Mouse (Mus musculus) kidney, postnatal 0 days (tissue): Measurements from ENCODE around the gene Furin. TPM values are rescaled to one million over a fixed set of nuclear protein-coding genes. Genes with fewer than 3 reads are reported as not detected.
A peak's percentile ranks its signal among the peaks of the same experiment; 100 is the strongest.

Experiments used
- ATAC-seq: fragments of 200-750 bp; cut with Nextera tagmentation; replicated peaks from 2 replicates; pipeline ENCODE4 v1.8.0; 2017; ENCODE audit warnings: low read depth, moderate number of reproducible peaks, moderate TSS enrichment, moderate library complexity; ENCODE audit not compliant: low FRiP score
- DNase-seq: peaks from one replicate; pipeline ENCODE4 v3.0.0-alpha.2; 2016; ENCODE audit warnings: low spot score
- H3K27ac ChIP-seq: fragments of 300-500 bp; sonication (generic); 2 replicates; pipeline ENCODE4 v1.5.1; 2014; ENCODE audit warnings: mild to moderate bottlenecking
- H3K27me3 ChIP-seq: fragments of 300-500 bp; sonication (generic); 2 replicates; pipeline ENCODE4 v1.6.1; 2014; ENCODE audit warnings: low read length, mixed read lengths; ENCODE audit not compliant: insufficient read depth
- H3K36me3 ChIP-seq: fragments of 300-500 bp; sonication (generic); 2 replicates; pipeline ENCODE4 v1.6.1; 2014; ENCODE audit warnings: low read length, mixed read lengths; ENCODE audit not compliant: insufficient read depth
- H3K4me1 ChIP-seq: fragments of 300-500 bp; sonication (generic); replicated peaks from 2 replicates; pipeline ENCODE4 v1.6.1; 2014; ENCODE audit warnings: antibody characterized with exemption, low read length, mixed read lengths; ENCODE audit not compliant: insufficient read depth
- H3K4me2 ChIP-seq: fragments of 300-500 bp; sonication (generic); 2 replicates; pipeline ENCODE4 v1.6.1; 2014; ENCODE audit warnings: mild to moderate bottlenecking, low read length, moderate library complexity, mixed read lengths
- H3K4me3 ChIP-seq: fragments of 300-500 bp; sonication (generic); replicated peaks from 2 replicates; pipeline ENCODE4 v1.5.1; 2014; ENCODE audit warnings: low read depth, low read length
- H3K9ac ChIP-seq: fragments of 300-500 bp; sonication (generic); 2 replicates; pipeline ENCODE4 v1.6.1; 2014; ENCODE audit warnings: low read depth, low read length
- H3K9me3 ChIP-seq: fragments of 300-500 bp; sonication (generic); replicated peaks from 2 replicates; pipeline ENCODE4 v1.6.1; 2016; ENCODE audit warnings: low read length, inconsistent platforms, mixed read lengths
- CTCF ChIP-seq: IDR thresholded peaks from 2 replicates; pipeline ENCODE4 v1.5.1; 2016; ENCODE audit warnings: antibody characterized with exemption, low read depth, mild to moderate bottlenecking, moderate library complexity
- WGBS: fragments of 180-500 bp; shearing (Covaris S2); extraction: QIAGEN DNeasy Blood & Tissue Kit; methylation state at CpG from one replicate; pipeline ENCODE4 v1.1.7; 2014; 5-methylcytosine and 5-hydroxymethylcytosine counted together
- polyA plus RNA-seq: library from polyadenylated mRNA; unstranded; fragments of >200 nt; fragmentation: Nextera tagmentation; extraction: Ambion mirVana; gene quantifications from 2 replicates; pipeline ENCODE4 v1.2.1, GENCODE M21; 2015

Gene Furin
- polyA plus RNA-seq, 1 experiment from 2014 or later, result 22.9 TPM

- no peak overlapping the region for H3K9ac ChIP-seq
- 83% methylated on average over 12 of the region's 12 CpGs for WGBS
- H3K27ac ChIP-seq, result no peak overlapping the region
- H3K4me2 ChIP-seq, result no peak overlapping the region
- DNase-seq, result no peak
- no peaks in the 10 kb centered on the region for H3K27me3 ChIP-seq
- H3K4me1 ChIP-seq, result peaks cover 13% of the 10 kb centered on the region
- 0 out of 2 replicates have a peak, but pooled peaks cover 3% of the 10 kb centered on the region for H3K36me3 ChIP-seq
- TF ChIP-seq CTCF, result no peak
- no peak for ATAC-seq
- H3K9me3 ChIP-seq, result no peaks in the 10 kb centered on the region
- no peak overlapping the region for H3K4me3 ChIP-seq
These were observed 31.4 kb downstream of the Furin start for GRCm38 (mm10) chr7:80373850-80374249.

GRCm38 (mm10) chr7:80373352-80373751 is 31.9 kb downstream of the Furin start:
- no peak overlapping the region for H3K4me3 ChIP-seq
- no peak overlapping the region for H3K27ac ChIP-seq
- DNase-seq (no peak), ATAC-seq (no peak)
- TF ChIP-seq CTCF, result no peak
- H3K9ac ChIP-seq, result no peak overlapping the region
- H3K4me1 ChIP-seq, result peaks cover 17% of the 10 kb centered on the region
- H3K36me3 ChIP-seq, result 0 out of 2 replicates have a peak, but pooled peaks cover 6% of the 10 kb centered on the region
- no peaks in the 10 kb centered on the region for H3K9me3 ChIP-seq
- WGBS, result 84% methylated on average over 4 of the region's 4 CpGs
- H3K27me3 ChIP-seq, result no peaks in the 10 kb centered on the region
- H3K4me2 ChIP-seq, result no peak overlapping the region

GRCm38 (mm10) chr7:80372667-80373066 is 32.6 kb downstream of the Furin start:
- no peak for DNase-seq
- H3K27ac ChIP-seq, result no peak overlapping the region
- ATAC-seq, result no peak
- 53% methylated on average over 2 of the region's 2 CpGs for WGBS
- H3K27me3 ChIP-seq, result no peaks in the 10 kb centered on the region
- no peaks in the 10 kb centered on the region for H3K9me3 ChIP-seq
- no peak for TF ChIP-seq CTCF
- peaks cover 16% of the 10 kb centered on the region for H3K4me1 ChIP-seq
- H3K9ac ChIP-seq, result no peak overlapping the region
- H3K4me2 ChIP-seq, result no peak overlapping the region
- no peak overlapping the region for H3K4me3 ChIP-seq
- H3K36me3 ChIP-seq, result peaks cover 9% of the 10 kb centered on the region; the same call in 1 of the 2 replicates

GRCm38 (mm10) chr7:80372166-80372565 is 33.1 kb downstream of the Furin start:
- TF ChIP-seq CTCF, result no peak
- H3K9ac ChIP-seq, result no peak overlapping the region
- H3K9me3 ChIP-seq, result no peaks in the 10 kb centered on the region
- peaks cover 14% of the 10 kb centered on the region; the same call in 1 of the 2 replicates for H3K36me3 ChIP-seq
- no peak overlapping the region for H3K27ac ChIP-seq
- no peak overlapping the region for H3K4me3 ChIP-seq
- no peaks in the 10 kb centered on the region for H3K27me3 ChIP-seq
- peaks cover 15% of the 10 kb centered on the region for H3K4me1 ChIP-seq
- no peak for ATAC-seq
- no peak overlapping the region for H3K4me2 ChIP-seq
- no peak for DNase-seq
- 89% methylated on average over 3 of the region's 3 CpGs for WGBS

GRCm38 (mm10) chr7:80371041-80371751 is 34.0 kb downstream of the Furin start, which contains the start of gene Man2a2:
Man2a2 (minus strand) TSS chr7:80371375.
- peak; percentile 86 for DNase-seq
- WGBS, result under 1% methylated on average over 81 of the region's 86 CpGs
- peaks cover 22% of the 10 kb centered on the region; the same call in 1 of the 2 replicates for H3K36me3 ChIP-seq

DNA sequence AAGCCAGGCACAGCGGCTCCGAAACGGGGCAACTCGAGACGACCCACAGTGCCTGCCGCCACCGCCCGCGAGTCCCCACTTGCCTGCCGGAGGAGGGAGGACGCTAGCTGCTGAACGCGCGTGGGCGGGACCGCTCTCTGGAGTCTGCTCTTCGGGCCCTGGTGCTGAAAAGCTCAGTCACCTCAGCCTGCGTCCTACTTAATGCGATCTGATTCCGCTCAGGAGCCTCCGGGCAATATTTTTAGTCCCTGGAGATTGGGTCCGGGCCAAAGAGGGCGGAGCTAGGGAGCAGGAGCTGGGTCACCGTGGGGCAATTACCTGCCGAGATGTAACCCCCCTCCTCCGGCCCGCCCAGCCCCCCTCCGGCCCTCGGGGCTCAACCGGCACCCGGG is 34.6 kb downstream of the Furin start:
- under 1% methylated on average over 31 of the region's 31 CpGs for WGBS

More at GRCm38 (mm10) chr7:80371041-80371751, 34.0 kb downstream of the Furin start, which contains the start of gene Man2a2:
- Histone ChIP-seq H3K9ac (peak within 1 kb of the TSS; percentile 84), H3K4me3 (peak within 1 kb of the TSS; percentile 94), H3K4me2 (peak within 1 kb of the TSS; percentile 92), H3K9me3 (no peaks in the 10 kb centered on the region), H3K27ac (peak within 1 kb of the TSS; percentile 87), H3K4me1 (peaks cover 15% of the 10 kb centered on the region), H3K27me3 (no peaks in the 10 kb centered on the region)
- peak; percentile 53 for ATAC-seq
- peak; percentile 70 for TF ChIP-seq CTCF

More for the DNA sequence above, 34.6 kb downstream of the Furin start:
- peaks cover 22% of the 10 kb centered on the region; the same call in 1 of the 2 replicates for H3K36me3 ChIP-seq
- no peaks in the 10 kb centered on the region for H3K27me3 ChIP-seq
- H3K4me2 ChIP-seq, result peak overlapping the region; percentile 92
- H3K9ac ChIP-seq, result peak overlapping the region; percentile 84
- no peak for TF ChIP-seq CTCF
- H3K4me1 ChIP-seq, result peaks cover 15% of the 10 kb centered on the region
- ATAC-seq (peak; percentile 45), DNase-seq (peak; percentile 87)
- H3K27ac ChIP-seq, result peak overlapping the region; percentile 87
- H3K9me3 ChIP-seq, result no peaks in the 10 kb centered on the region
- H3K4me3 ChIP-seq, result peak overlapping the region; percentile 94
